Mouse (Mus musculus): Measurements from ENCODE around the gene Gabra6. TPM values are rescaled to one million over a fixed set of nuclear protein-coding genes. Genes with fewer than 3 reads are reported as not detected.

Gene Gabra6
- not detected for total RNA-seq (2021)
- long read RNA-seq, experiment 1 = 0 reads
- long read RNA-seq, experiment 2 = 0 reads

GRCm38 (mm10) chr11:42320882-42321281 is at the start of gene Gabra6:
TSS of gene Gabra6 (minus strand) at chr11:42321072.
- no peak for DNase-seq (ENCODE audit: extremely low spot score in 1 of 2, low spot score in 2 of 2)
- Histone ChIP-seq H3K4me3 (no peak within 1 kb of the TSS), H3K27ac (no peak within 1 kb of the TSS)
- intact Hi-C loops (cut with DNase I) = no loop called here
- no peak for TF ChIP-seq CTCF (IDR thresholded peaks at IDR 0.05)

GRCm38 (mm10) chr11:42365544-42365943 is 44.7 kb upstream of the Gabra6 start:
- no peak for TF ChIP-seq CTCF (IDR thresholded peaks at IDR 0.05)
- DNase-seq (ENCODE audit: extremely low spot score in 1 of 2, low spot score in 2 of 2) = peak in 1 of 2 experiments; percentile 12
- Histone ChIP-seq H3K4me3 (no peak overlapping the region), H3K27ac (peak overlapping the region; percentile 47; the same call in 1 of the 2 replicates)
- intact Hi-C loops (cut with DNase I) = no loop called here

GRCm38 (mm10) chr11:42332121-42332520 is 11.2 kb upstream of the Gabra6 start:
- intact Hi-C loops (cut with DNase I) = no loop called here
- Histone ChIP-seq H3K27ac (no peak overlapping the region), H3K4me3 (no peak overlapping the region)
- no peak for TF ChIP-seq CTCF (IDR thresholded peaks at IDR 0.05)
- no peak for DNase-seq (ENCODE audit: extremely low spot score in 1 of 2, low spot score in 2 of 2)

GRCm38 (mm10) chr11:42326262-42326661 is 5.4 kb upstream of the Gabra6 start:
- no peak for DNase-seq (ENCODE audit: extremely low spot score in 1 of 2, low spot score in 2 of 2)
- TF ChIP-seq CTCF (IDR thresholded peaks at IDR 0.05) = no peak; the same call in 1 of the 2 replicates
- intact Hi-C loops (cut with DNase I) = no loop called here
- H3K4me3 ChIP-seq = no peak overlapping the region
- H3K27ac ChIP-seq = no peak overlapping the region

- Histone ChIP-seq H3K27ac (no peak overlapping the region), H3K4me3 (no peak overlapping the region)
- intact Hi-C loops (cut with DNase I) = no loop called here
- no peak for TF ChIP-seq CTCF (IDR thresholded peaks at IDR 0.05)
- DNase-seq (ENCODE audit: extremely low spot score in 1 of 2, low spot score in 2 of 2) = no peak
Measured at GRCm38 (mm10) chr11:42321560-42321959, 688 bp upstream of the Gabra6 start.

- Histone ChIP-seq H3K4me3 (no peak overlapping the region), H3K27ac (no peak overlapping the region)
- no peak for DNase-seq (ENCODE audit: extremely low spot score in 1 of 2, low spot score in 2 of 2)
- TF ChIP-seq CTCF (IDR thresholded peaks at IDR 0.05) = no peak
- intact Hi-C loops (cut with DNase I) = no loop called here
Measured at GRCm38 (mm10) chr11:42319521-42319920, 1.4 kb downstream of the Gabra6 start.

GRCm38 (mm10) chr11:42319101-42319500 is 1.8 kb downstream of the Gabra6 start:
- no peak for TF ChIP-seq CTCF (IDR thresholded peaks at IDR 0.05)
- Histone ChIP-seq H3K27ac (no peak overlapping the region), H3K4me3 (no peak overlapping the region)
- no peak for DNase-seq (ENCODE audit: extremely low spot score in 1 of 2, low spot score in 2 of 2)
- intact Hi-C loops (cut with DNase I) = no loop called here

- no peak overlapping the region for H3K27ac ChIP-seq
- DNase-seq (ENCODE audit: extremely low spot score in 1 of 2, low spot score in 2 of 2) = no peak
- H3K4me3 ChIP-seq = no peak overlapping the region
- no peak for TF ChIP-seq CTCF (IDR thresholded peaks at IDR 0.05)
- intact Hi-C loops (cut with DNase I) = no loop called here
Measured at GRCm38 (mm10) chr11:42317985-42318384, 2.9 kb downstream of the Gabra6 start.

- Histone ChIP-seq H3K4me3 (no peak overlapping the region), H3K27ac (no peak overlapping the region)
- intact Hi-C loops (cut with DNase I) = no loop called here
- no peak for DNase-seq (ENCODE audit: extremely low spot score in 1 of 2, low spot score in 2 of 2)
- TF ChIP-seq CTCF (IDR thresholded peaks at IDR 0.05) = no peak
Measured at GRCm38 (mm10) chr11:42314850-42315249, 6.0 kb downstream of the Gabra6 start.

GRCm38 (mm10) chr11:42310892-42311291 is 10.0 kb downstream of the Gabra6 start:
- intact Hi-C loops (cut with DNase I) = no loop called here
- DNase-seq (ENCODE audit: extremely low spot score in 1 of 2, low spot score in 2 of 2) = no peak
- no peak for TF ChIP-seq CTCF (IDR thresholded peaks at IDR 0.05)
- Histone ChIP-seq H3K4me3 (no peak overlapping the region), H3K27ac (no peak overlapping the region)

- H3K4me3 ChIP-seq = no peak overlapping the region
- H3K27ac ChIP-seq = no peak overlapping the region
- intact Hi-C loops (cut with DNase I) = no loop called here
- TF ChIP-seq CTCF (IDR thresholded peaks at IDR 0.05) = no peak
- DNase-seq (ENCODE audit: extremely low spot score in 1 of 2, low spot score in 2 of 2) = no peak
Measured at GRCm38 (mm10) chr11:42309086-42309485, 11.8 kb downstream of the Gabra6 start.

GRCm38 (mm10) chr11:42306095-42306494 is 14.8 kb downstream of the Gabra6 start:
- DNase-seq (ENCODE audit: extremely low spot score in 1 of 2, low spot score in 2 of 2) = no peak
- TF ChIP-seq CTCF (IDR thresholded peaks at IDR 0.05) = no peak
- intact Hi-C loops (cut with DNase I) = no loop called here
- Histone ChIP-seq H3K27ac (no peak overlapping the region), H3K4me3 (no peak overlapping the region)

GRCm38 (mm10) chr11:42258978-42259377 is 61.9 kb downstream of the Gabra6 start:
- no peak for DNase-seq (ENCODE audit: extremely low spot score in 1 of 2, low spot score in 2 of 2)
- intact Hi-C loops (cut with DNase I) = no loop called here
- Histone ChIP-seq H3K4me3 (no peak overlapping the region), H3K27ac (no peak overlapping the region)
- no peak for TF ChIP-seq CTCF (IDR thresholded peaks at IDR 0.05)

Other genes starting within 250 kb of the Gabra6 start
- gene Gabra1, start 138.1 kb downstream of the Gabra6 start, total RNA-seq (2021) = 100 to 1,000 TPM; 623 to 651 TPM
- gene Gabrb2, start 98.7 kb upstream of the Gabra6 start, total RNA-seq (2021) = 100 to 1,000 TPM; 185 to 192 TPM